ENCODE assay signal across 21 mouse cellular contexts in genomic region chr5:116457791-116458190, GRCm38 (mm10). TPM values are rescaled to one million over a fixed set of nuclear protein-coding genes. Genes with fewer than 3 reads are reported as not detected.
DNase-seq lines count a peak whose midpoint lies in the region; ATAC-seq lines count a peak whose summit lies in the region.
"Had no signal": no experiment of that assay in that cellular context is flagged by ENCODE, and none has a peak within 500 bp of the region (broad histone marks: within the 10 kb centered on the region; RNA-seq: fewer than 3 reads in every experiment).

No protein-coding gene starts in this region.

- no peak for DNase-seq in neural tube, embryonic 10.5 days (ENCODE audit: extremely low spot score, low spot score)
- DNase-seq in R1 (ENCODE audit: low read depth, low spot score), result peak; percentile 86
- no peak for DNase-seq in layer of hippocampus, postnatal 14 days (ENCODE audit: low spot score in 2 of 2)
- DNase-seq in thymus, postnatal 4 days, result no peak
- DNase-seq: adrenal gland, adult 8-10 months; adrenal gland, postnatal 14 days; adrenal gland, postnatal 36 days; cerebellum, adult 11-12 months; cerebellum, adult 2 months; cerebellum, adult 9-10 months; cerebellum, postnatal 10 days; cerebellum, postnatal 25 days; forebrain, postnatal 0 days had no signal

- no peak overlapping the region for H3K9ac ChIP-seq in neural tube, embryonic 13.5 days
- H3K9ac ChIP-seq: embryonic facial prominence, embryonic 12.5 days; forebrain, embryonic 13.5 days; forebrain, embryonic 15.5 days; forebrain, postnatal 0 days had no signal

- peak overlapping the region; percentile 38; the same call in 1 of the 2 replicates for H3K27ac ChIP-seq in neural tube, embryonic 13.5 days (replicated peaks)
- H3K27ac ChIP-seq: embryonic facial prominence, embryonic 10.5 days; embryonic facial prominence, embryonic 12.5 days; forebrain, embryonic 13.5 days; forebrain, embryonic 15.5 days had no signal

- H3K9me3 ChIP-seq in neural tube, embryonic 13.5 days, result no peaks in the 10 kb centered on the region
- H3K9me3 ChIP-seq: embryonic facial prominence, embryonic 10.5 days; embryonic facial prominence, embryonic 12.5 days; forebrain, embryonic 13.5 days; forebrain, embryonic 15.5 days had no signal

- WGBS in neural tube, embryonic 13.5 days, result 67% methylated on average over 7 of the region's 7 CpGs

- H3K27me3 ChIP-seq in neural tube, embryonic 13.5 days, result no peaks in the 10 kb centered on the region
- H3K27me3 ChIP-seq: embryonic facial prominence, embryonic 12.5 days; forebrain, embryonic 15.5 days; Patski had no signal

- H3K4me2 ChIP-seq in neural tube, embryonic 13.5 days, result no peak overlapping the region
- H3K4me2 ChIP-seq: forebrain, embryonic 13.5 days; forebrain, embryonic 15.5 days had no signal

- H3K4me1 ChIP-seq in neural tube, embryonic 13.5 days (replicated peaks), result peaks cover 56% of the 10 kb centered on the region

- H3K4me3 ChIP-seq in neural tube, embryonic 13.5 days, result no peak overlapping the region
- H3K4me3 ChIP-seq: embryonic facial prominence, embryonic 12.5 days; forebrain, embryonic 13.5 days; forebrain, embryonic 15.5 days had no signal

- H3K36me3 ChIP-seq in neural tube, embryonic 13.5 days, result 0 out of 2 replicates have a peak, but pooled peaks cover 18% of the 10 kb centered on the region
- H3K36me3 ChIP-seq: embryonic facial prominence, embryonic 10.5 days; embryonic facial prominence, embryonic 12.5 days; G1E had no signal

- no peak for ATAC-seq in neural tube, embryonic 13.5 days (ENCODE audit: low read depth)
- ATAC-seq: activated CD4-positive, CD25-positive, alpha-beta regulatory T cell, adult 4 months; forebrain, embryonic 13.5 days; forebrain, embryonic 15.5 days; forebrain, postnatal 0 days; Patski had no signal

RNA-seq across cellular contexts. Expression of gene Hspb8, which starts 35.1 kb away (rescaled TPM):
- 7.2 and 7.6 TPM in 2 replicates for polyA plus RNA-seq in neural tube, embryonic 13.5 days (2015; fragmentation: Nextera tagmentation; extraction: Ambion mirVana)
- 10 to 100 TPM; 11.3 to 13.8 TPM for total RNA-seq in layer of hippocampus, postnatal 14 days (2021)
- polyA plus RNA-seq: activated CD4-positive, CD25-positive, alpha-beta regulatory T cell, adult 4 months; G1E had no signal
